Comparison of ENCODE assay signal across 9 mouse cellular contexts in the genomic region with DNA sequence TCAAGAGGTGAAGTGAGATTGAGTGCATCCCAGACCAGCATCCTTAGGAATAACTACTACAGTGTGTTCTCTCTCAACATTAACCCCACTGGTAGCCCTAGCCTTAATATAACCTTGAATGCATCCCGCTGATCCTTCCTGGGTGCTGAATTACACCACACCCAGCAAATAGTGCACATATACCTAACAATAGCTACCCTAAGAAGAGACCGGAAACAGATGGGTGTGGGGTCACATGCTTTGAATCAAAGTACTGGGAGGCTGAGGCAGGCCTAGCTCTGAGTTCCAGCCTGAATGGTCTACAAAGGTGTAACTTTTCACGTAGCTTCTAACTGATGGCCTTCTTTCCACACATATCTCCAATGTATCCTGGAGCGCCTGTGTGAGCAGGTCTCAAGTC. TPM values are rescaled to one million over a fixed set of nuclear protein-coding genes. Genes with fewer than 3 reads are reported as not detected.
DNase-seq lines count a peak whose midpoint lies in the region; ATAC-seq and TF ChIP-seq lines count a peak whose summit lies in the region.
"Had no signal": no experiment of that assay in that cellular context is flagged by ENCODE, and none has a peak within 500 bp of the region (broad histone marks: within the 10 kb centered on the region; RNA-seq: fewer than 3 reads in every experiment).

No protein-coding gene starts in this region.

- no peak for TF ChIP-seq CTCF in G1E (IDR thresholded peaks at IDR 0.05; ENCODE audit: low read depth, low read length)

- H3K27ac ChIP-seq in heart, embryonic 16.5 days (ENCODE audit: low read length), result peak overlapping the region; percentile 96
- H3K27ac ChIP-seq in hindbrain, embryonic 11.5 days (ENCODE audit: low read depth, low read length), result no peak overlapping the region
- H3K27ac ChIP-seq in midbrain, embryonic 11.5 days (ENCODE audit: low read depth, low read length), result no peak overlapping the region

- H3K9me3 ChIP-seq in heart, embryonic 16.5 days (replicated peaks; ENCODE audit: control insufficient read depth, low read length), result no peaks in the 10 kb centered on the region
- H3K9me3 ChIP-seq in G1E (replicated peaks), result no peaks in the 10 kb centered on the region
- no peaks in the 10 kb centered on the region for H3K9me3 ChIP-seq in hindbrain, embryonic 11.5 days (ENCODE audit: control insufficient read depth, low read length)
- no peaks in the 10 kb centered on the region for H3K9me3 ChIP-seq in midbrain, embryonic 11.5 days (ENCODE audit: control insufficient read depth, low read length)

- no peaks in the 10 kb centered on the region for H3K36me3 ChIP-seq in heart, embryonic 16.5 days (ENCODE audit: control insufficient read depth, insufficient read depth)
- H3K36me3 ChIP-seq in G1E (replicated peaks), result peaks cover 9% of the 10 kb centered on the region
- no peaks in the 10 kb centered on the region for H3K36me3 ChIP-seq in hindbrain, embryonic 11.5 days (ENCODE audit: control insufficient read depth, insufficient read depth, low read length)
- no peaks in the 10 kb centered on the region for H3K36me3 ChIP-seq in midbrain, embryonic 11.5 days (ENCODE audit: control insufficient read depth, insufficient read depth, low read length)

- peak overlapping the region; percentile 21; the same call in 1 of the 2 replicates for H3K9ac ChIP-seq in heart, embryonic 16.5 days (ENCODE audit: low read length)
- H3K9ac ChIP-seq in hindbrain, embryonic 11.5 days (ENCODE audit: low read depth, low read length), result no peak overlapping the region; the same call in 1 of the 2 replicates
- H3K9ac ChIP-seq in midbrain, embryonic 11.5 days (ENCODE audit: low read length), result peak overlapping the region; percentile 98

- no peak for ATAC-seq in heart, embryonic 16.5 days (replicated peaks; ENCODE audit: extremely low read depth, insufficient read depth, low FRiP score)
- no peak for ATAC-seq in G1E (ENCODE audit: extremely low read depth, insufficient number of reproducible peaks, low FRiP score, poor library complexity, severe bottlenecking)
- no peak for ATAC-seq in hindbrain, embryonic 11.5 days (ENCODE audit: low FRiP score)
- no peak for ATAC-seq in midbrain, embryonic 11.5 days (ENCODE audit: low FRiP score)
- ATAC-seq: activated CD4-positive, CD25-positive, alpha-beta regulatory T cell, adult 4 months had no signal

- H3K4me3 ChIP-seq in heart, embryonic 16.5 days (ENCODE audit: low read length), result peak overlapping the region; percentile 70
- H3K4me3 ChIP-seq in G1E (ENCODE audit: low read depth, low read length), result peak overlapping the region; percentile 79
- H3K4me3 ChIP-seq in hindbrain, embryonic 11.5 days (ENCODE audit: low read depth, low read length), result no peak overlapping the region; the same call in 1 of the 2 replicates
- H3K4me3 ChIP-seq in midbrain, embryonic 11.5 days (ENCODE audit: low read depth, low read length), result peak overlapping the region; percentile 62

- H3K27me3 ChIP-seq in heart, embryonic 16.5 days (ENCODE audit: control insufficient read depth, insufficient read depth, low read length), result no peaks in the 10 kb centered on the region
- no peaks in the 10 kb centered on the region for H3K27me3 ChIP-seq in G1E (ENCODE audit: insufficient read depth, low read length)
- H3K27me3 ChIP-seq in hindbrain, embryonic 11.5 days (ENCODE audit: control insufficient read depth, insufficient read depth, low read length), result no peaks in the 10 kb centered on the region
- H3K27me3 ChIP-seq in midbrain, embryonic 11.5 days (ENCODE audit: control insufficient read depth, insufficient read depth, low read length), result no peaks in the 10 kb centered on the region

- WGBS in heart, embryonic 16.5 days, result 91% methylated on average over 4 of the region's 4 CpGs
- 93% methylated on average over 4 of the region's 4 CpGs for WGBS in hindbrain, embryonic 11.5 days
- WGBS in midbrain, embryonic 11.5 days, result 95% methylated on average over 4 of the region's 4 CpGs

- H3K4me2 ChIP-seq in heart, embryonic 16.5 days (ENCODE audit: low read depth, low read length), result peak overlapping the region; percentile 86
- H3K4me2 ChIP-seq in hindbrain, embryonic 11.5 days (replicated peaks; ENCODE audit: low read depth, low read length), result peak overlapping the region; percentile 72; the same call in 1 of the 2 replicates
- peak overlapping the region; percentile 87 for H3K4me2 ChIP-seq in midbrain, embryonic 11.5 days

- peaks cover 27% of the 10 kb centered on the region for H3K4me1 ChIP-seq in heart, embryonic 16.5 days (ENCODE audit: control insufficient read depth, insufficient read depth, low read length)
- peaks cover 47% of the 10 kb centered on the region for H3K4me1 ChIP-seq in G1E (ENCODE audit: insufficient read depth, low read depth, low read length)
- H3K4me1 ChIP-seq in hindbrain, embryonic 11.5 days (replicated peaks; ENCODE audit: control insufficient read depth, insufficient read depth, low read length), result peaks cover 2% of the 10 kb centered on the region; the same call in 1 of the 2 replicates
- H3K4me1 ChIP-seq in midbrain, embryonic 11.5 days (ENCODE audit: control insufficient read depth, insufficient read depth, low read length), result peaks cover 8% of the 10 kb centered on the region; the same call in 1 of the 2 replicates

- DNase-seq in heart, postnatal 4 days, result no peak
- DNase-seq in G1E (ENCODE audit: low spot score), result no peak
- DNase-seq in hindbrain, embryonic 11.5 days (ENCODE audit: low spot score), result no peak
- DNase-seq in midbrain, embryonic 11.5 days (ENCODE audit: low spot score, missing footprints), result no peak
- no peak for DNase-seq in adrenal gland, postnatal 25 days
- no peak for DNase-seq in right cerebral cortex, adult 18-20 months
- no peak for DNase-seq in thymus, postnatal 0 days (ENCODE audit: low spot score)

RNA-seq across cellular contexts. Expression of gene Ptma, which starts 37.8 kb away (rescaled TPM):
- polyA plus RNA-seq in heart, embryonic 16.5 days (2015; fragmentation: Nextera tagmentation; extraction: Ambion mirVana), result 702 and 1,064 TPM in 2 replicates
- 100 to 1,000 TPM; 724 to 726 TPM for total RNA-seq in heart, postnatal 4 days (2021)
- total RNA-seq in G1E (2014; fragmentation: Nextera tagmentation), result 2,671 and 3,097 TPM in 2 replicates
- total RNA-seq in G1E (2017), result 4,796 and 5,087 TPM in 2 replicates
- polyA plus RNA-seq in G1E (2012), result 14,052 and 14,774 TPM in 2 replicates
- polyA plus RNA-seq in hindbrain, embryonic 11.5 days (2014; fragmentation: Nextera tagmentation; extraction: Ambion mirVana), result 3,351 and 3,402 TPM in 2 replicates
- 3,090 and 3,352 TPM in 2 replicates for polyA plus RNA-seq in midbrain, embryonic 11.5 days (2014; fragmentation: Nextera tagmentation; extraction: Ambion mirVana)
- total RNA-seq in adrenal gland, postnatal 25 days (2021), result 556 and 574 TPM in 2 replicates
- polyA plus RNA-seq in thymus, postnatal 0 days (2015; fragmentation: Nextera tagmentation; extraction: Ambion mirVana), result 3,795 and 4,477 TPM in 2 replicates
